Mouse (Mus musculus) A20 (cell line): ENCODE results near the gene Arnt2.

ENCODE experiments used
- DNase-seq: peaks from one replicate; pipeline ENCODE4 v3.0.0-alpha.2; 2011; ENCODE audit warnings: low read depth, low spot score

Gene Arnt2

DNA sequence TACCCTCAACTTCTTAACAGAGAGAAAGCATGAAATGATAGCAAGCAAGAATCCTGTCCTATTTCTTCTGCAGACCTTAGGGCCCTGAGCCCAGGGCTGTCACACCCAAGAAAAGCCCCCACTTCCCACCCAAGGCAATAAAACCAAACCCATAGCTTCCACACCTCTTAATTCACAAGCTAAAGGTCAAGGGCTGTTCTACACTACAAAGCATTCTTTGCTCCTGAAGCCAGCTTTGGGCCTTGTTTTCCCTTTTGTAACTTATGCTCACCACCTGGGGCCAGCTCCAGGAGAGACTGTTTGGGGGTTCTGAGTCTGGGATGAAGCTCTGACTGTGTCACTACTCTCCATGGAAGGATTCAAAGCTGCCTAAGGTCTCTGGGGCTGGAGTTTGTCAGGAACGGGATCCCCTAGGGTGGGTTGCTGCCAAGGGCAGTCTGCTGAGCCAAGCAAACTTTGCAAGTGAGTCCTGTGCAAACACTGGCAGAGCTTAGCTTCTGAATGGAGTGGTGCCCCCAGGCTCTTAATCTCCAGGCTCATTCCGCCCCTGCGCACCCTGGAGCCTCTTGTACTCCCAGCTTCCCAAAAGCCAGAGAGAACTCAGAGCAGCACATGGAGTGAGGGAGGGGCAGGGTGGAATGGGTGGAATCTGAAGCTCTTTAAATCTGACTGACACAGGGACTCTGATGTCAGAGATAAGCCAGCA, 161.9 kb downstream of the Arnt2 start:
- DNase-seq = no peak

DNA sequence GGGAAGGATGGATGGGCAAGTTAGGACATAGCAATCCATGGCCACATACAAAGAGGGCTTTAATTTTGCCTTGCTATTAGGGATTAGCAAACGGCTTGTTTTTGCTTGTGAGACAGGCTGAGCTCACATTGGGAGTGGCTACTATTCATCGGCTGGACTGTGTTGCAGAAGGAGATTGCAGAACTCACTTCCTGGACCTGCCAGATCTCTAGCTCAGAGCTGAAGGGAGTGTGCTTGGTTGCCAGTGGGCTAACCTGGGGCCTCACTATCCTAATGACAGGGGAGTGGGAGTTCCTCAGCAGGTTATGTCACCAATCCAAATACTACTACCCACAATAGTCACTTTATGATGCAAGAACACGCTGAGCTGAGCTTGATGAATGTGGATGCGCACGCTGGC, 163.1 kb downstream of the Arnt2 start:
- DNase-seq = no peak

DNA sequence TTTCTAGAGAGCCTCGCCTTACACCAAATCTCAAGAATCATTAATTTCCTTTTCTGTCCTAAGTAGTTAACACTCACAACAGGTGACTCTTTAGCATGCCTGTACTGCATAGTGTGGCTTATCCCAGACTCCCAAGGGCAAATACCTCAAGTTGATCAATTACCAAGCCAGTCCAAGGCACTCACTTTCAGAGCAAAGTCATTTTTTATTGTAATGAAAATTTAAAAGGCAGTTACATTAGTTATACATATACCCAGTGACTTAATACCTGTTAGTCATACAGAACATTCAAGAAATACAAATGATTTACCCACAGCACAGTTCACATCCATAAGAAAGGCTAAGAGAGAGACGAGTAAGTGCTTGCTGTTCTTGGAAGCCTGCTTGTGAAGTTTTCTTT, 163.9 kb downstream of the Arnt2 start:
- no peak for DNase-seq

DNA sequence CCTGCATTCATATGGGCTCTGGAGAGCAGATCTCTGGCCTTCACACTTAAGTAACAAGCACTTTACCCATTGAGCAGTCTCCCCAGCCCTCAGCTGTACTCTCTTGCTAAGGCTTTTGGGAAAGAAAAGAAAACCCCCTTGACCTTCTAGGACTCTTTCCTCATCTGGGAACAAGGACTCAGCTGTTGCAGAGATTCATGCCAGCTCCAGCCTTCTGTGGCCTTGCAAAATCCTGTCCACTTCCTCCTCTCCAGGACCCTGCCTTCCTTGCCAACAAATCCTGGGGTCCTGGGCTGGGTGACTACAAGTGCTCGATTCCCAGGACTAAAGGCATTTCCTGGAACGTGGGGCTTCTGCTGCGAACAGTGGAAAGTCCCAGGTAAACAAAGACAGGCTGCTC, 169.6 kb downstream of the Arnt2 start:
- DNase-seq = no peak

DNA sequence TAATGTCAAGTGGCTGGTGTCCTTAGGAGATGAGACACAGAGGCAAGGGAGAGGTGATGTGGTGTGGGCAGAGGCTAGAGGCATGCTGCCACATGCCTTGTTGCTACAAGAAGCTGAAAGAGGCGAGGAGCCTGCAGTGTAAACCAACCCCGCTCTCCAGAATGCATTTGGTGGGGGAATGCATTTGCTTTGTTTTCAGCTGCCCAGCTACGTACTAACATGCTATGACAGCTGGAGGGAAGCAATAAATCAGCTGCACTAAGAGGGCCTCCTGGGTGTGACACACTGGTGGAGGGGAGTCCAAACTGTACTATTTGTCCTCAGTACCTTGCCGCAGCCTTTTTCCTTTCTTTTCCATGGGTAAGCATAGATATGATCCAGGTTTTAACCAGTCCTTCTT, 172.3 kb downstream of the Arnt2 start:
- DNase-seq = no peak

DNA sequence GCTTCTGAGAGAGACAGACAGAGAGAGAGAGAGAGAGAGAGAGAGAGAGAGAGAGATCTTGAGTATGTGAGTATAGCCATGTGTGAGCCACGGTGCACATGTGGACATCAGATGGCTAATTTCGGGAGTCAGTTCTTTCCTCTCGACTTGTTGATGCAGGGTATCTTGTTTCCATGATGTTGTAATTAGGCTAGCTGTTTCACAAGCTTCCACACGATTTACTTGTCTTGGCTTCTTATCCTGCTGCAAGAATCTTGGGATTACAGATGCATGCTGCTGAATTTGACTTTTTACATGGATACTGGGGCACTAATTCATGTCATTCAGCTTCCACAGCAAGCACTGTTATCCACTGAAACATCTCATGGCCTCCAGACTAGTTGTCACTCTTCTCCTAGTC, 178.6 kb downstream of the Arnt2 start:
- DNase-seq = no peak

DNA sequence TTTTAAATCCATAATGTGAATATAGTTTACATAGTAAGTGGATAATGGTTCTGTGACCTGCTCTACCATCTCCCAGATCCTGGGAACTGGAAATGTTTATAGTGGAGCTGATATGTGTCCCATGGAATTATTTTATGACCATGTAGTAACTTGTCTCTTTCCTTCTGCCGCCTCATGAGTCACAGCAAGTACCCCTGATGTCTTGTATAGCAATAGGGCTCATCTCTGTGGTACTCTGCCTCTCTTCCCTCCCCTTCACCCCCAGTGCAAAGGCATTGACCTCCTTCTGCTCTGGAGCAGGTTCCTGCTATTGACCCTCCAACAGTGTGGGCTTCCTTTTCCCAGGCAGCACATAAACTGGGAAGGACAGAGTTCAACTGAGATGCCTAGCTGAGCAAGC, 182.3 kb downstream of the Arnt2 start:
- no peak for DNase-seq

DNA sequence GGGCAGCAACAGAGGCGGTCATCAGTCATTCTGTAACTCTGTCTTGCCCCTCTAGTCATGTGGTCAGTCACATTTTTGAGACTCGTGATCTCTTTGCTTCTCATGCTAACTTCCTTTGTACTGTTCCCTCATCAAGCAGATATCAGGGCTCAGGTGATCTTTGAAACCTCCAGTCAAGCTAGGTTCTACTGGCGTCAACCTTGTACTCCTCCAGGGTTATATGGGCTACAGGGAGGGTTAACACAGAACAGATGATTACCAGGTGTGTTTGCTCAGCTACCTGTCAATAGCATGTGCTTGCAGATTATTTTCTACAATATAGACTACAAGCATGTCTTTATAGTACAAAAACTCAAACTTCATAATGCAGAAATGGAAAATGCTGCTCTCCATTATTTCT, 183.1 kb downstream of the Arnt2 start:
- DNase-seq = no peak

DNA sequence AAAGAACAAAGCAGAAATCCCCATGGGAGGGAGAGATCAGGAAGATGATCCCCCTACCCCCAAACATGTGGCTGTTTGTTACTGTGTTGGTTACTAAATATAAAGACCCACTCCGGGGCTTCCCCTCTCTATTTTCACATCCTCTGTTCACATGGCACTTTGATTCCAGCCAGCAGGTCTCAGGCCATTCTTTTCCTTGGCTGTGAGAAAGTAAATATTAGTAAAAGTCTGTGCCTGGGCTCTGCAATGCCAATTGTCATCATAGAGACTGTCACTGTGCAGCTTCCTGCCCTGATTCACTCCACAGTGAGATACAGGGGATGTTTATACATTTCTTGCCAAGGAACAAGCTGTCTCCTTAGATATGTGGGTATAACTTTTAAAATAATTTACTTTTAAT, 197.9 kb downstream of the Arnt2 start:
- DNase-seq = peak; percentile 5

DNA sequence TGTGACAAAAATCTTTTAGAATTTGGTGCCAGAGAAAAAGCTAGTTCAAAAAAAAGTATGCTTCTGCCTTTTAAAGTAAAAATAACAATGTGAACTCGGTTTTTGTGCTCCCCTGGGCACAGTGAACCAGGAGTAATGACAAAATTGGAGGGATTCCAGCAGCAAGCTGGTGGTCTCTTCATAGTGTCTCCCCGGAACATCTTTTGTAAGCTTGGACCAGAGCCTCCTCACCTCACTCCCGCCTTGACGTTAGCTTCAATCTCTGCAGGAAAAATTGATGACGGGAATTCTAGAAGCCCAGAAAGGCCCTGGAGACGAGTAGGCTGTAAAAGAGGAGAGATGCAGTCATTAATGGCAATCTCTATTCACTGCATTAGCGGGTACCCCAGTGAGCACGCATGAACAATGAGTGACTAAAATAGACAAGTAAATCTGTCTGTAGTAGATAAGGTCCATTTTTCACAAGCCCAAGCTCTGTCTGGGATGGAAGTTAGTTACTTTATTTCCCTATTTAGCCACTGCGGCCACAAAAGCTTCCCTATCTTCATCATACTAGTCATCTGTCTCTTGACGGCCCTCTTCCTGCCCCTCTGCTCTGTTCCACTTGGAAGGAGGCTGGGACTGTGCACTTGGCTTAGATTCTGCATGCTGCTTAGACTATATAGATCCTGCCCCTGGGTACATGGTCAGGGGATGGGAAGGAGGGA, 199.2 kb downstream of the Arnt2 start:
- DNase-seq = no peak

DNA sequence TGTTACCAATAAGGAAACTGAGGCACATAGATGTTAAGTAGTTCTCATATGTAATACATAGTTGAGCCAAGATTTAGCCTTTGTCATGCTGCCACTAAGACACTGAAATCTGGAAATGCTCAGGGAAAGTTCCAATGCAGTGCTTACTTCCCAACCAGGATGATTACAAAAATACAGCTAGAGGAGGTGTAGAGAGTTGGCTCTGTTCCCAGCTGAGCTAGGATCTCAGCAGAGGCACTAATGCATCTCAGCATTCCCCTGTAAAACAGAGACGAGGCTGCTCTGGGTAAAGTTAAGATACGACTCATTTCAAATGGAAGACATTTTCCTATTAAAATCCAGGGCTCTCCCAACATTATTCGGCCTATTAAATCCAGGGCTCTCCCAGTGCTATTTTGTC, 206.0 kb downstream of the Arnt2 start:
- DNase-seq = no peak

DNA sequence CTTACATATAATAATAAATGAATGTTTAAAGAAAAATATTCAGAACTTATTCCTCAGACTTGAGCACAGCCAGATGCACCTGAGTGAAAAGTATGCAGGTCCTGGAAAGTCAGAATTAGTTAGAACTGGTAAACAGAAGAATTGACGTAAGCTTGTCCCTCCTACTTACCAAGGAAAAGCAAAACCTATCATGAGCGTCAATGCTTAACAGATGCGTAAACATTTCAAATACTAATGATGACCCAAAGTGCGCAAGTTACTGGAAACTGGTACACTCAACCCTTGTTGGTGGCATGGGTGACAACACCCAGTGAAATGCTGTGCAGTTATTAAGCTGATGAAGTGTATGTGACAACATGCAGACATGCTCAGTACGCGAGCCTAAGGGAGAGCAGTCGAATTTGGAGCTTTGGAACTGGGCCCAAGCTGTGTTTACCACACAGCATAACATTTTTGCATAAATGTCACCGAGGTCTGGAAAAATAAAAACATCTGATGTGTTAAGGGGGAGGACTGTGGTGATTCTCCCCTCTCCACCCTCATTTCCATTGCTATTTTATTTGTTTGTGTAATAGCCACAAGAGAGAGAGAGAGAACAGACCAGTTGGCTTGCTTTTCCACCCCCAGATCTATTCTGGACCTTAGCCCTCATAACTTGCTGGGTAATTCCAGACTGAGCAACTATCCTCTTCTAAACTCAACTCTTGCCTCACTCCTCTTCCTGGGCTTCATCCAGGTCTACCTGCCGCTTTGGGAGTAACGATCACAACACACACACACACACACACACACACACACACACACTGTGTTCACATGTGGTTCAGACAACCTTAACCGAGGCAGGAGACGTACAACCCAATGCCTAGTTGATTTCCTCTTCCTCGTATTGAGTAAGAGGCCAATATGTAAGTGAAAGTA, 208.6 kb downstream of the Arnt2 start:
- no peak for DNase-seq

DNA sequence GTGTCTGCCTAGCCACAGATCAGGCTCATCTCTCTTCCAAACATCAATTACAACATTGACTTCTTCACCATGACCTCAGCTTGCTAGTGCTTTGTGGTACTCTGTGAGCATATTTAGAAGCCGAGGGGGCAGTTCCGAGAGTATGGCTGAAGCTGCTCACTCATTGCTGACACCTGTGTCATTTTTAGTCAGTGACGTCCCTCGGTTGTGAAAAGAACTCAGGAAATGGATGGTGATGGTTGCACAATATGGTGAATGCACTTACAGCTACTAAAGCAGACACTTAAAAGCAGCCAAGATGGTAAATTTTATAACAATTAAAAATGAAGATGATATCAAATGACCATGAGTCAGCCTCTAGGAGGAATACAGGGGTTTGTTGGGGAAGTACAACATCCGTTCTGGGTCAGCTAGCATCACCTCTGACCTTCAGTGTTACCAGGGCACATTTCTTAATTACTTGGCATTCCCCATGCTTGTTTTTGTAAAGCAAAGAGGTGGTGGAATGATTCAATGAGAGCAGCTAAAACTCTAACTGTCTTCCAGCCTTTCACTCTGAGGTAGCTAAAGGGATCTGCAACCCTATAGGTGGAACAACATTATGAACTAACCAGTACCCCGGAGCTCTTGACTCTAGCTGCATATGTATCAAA, 212.6 kb downstream of the Arnt2 start:
- no peak for DNase-seq
